Mouse (Mus musculus): Measurements from ENCODE around the gene Kank1. TPM values are rescaled to one million over a fixed set of nuclear protein-coding genes. Genes with fewer than 3 reads are reported as not detected.

Gene Kank1
- polyA plus RNA-seq, 1 experiment from 2014 or later: 23.1 TPM

GRCm38 (mm10) chr19:25385981-25386380, 149.2 kb downstream of the Kank1 start:
- no peaks in the 10 kb centered on the region for H3K27me3 ChIP-seq (ENCODE audit: low read depth, poor library complexity, severe bottlenecking)
- peaks cover 60% of the 10 kb centered on the region for H3K4me1 ChIP-seq
- H3K27ac ChIP-seq (replicated peaks): 0 out of 2 replicates have a peak overlapping the region, but pooled peaks have one; percentile 23
- 84% methylated on average over 8 of the region's 8 CpGs for WGBS
- H3K4me3 ChIP-seq: no peak overlapping the region
- no peaks in the 10 kb centered on the region for H3K9me3 ChIP-seq (replicated peaks)
- H3K36me3 ChIP-seq: peaks cover 12% of the 10 kb centered on the region
- DNase-seq (ENCODE audit: low spot score): no peak

DNA sequence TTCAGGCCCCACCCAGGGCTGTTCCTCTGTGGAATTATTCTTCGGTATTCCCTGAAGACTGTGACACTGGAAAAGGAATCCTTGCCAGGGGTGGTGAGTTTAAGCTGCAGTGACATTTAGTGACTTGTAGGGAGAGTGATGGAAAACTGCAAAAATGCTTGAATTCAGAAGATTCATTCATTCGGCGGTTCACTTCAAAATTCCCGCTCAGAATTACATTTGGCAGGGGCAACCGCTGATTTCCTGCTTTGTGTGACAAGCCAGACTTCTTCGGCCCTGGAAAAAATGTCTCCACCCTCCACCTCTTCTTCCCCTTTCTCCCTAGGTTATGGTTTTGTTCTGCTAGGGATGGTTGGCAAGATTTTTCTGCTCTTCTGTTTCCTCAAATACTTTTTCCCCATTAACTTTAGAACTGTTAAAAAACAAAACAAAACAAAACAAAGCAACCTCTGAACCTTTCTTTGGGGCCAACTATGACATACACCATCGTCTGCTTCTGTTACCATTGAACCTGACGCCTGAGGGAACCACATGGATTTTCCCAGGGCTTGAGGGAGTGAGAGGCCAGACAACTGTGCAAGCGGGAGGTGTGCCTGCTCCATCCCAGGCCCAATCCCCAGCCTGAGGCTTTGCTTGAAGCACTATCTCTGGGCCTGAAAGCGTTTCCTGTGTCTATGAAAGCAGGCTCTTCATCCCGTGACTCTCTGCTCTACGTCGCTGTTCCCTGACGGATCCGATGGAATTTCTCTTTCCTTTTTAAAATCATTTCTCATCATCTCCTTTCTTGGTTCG, 150.1 kb downstream of the Kank1 start:
- Histone ChIP-seq H3K27ac (replicated peaks) (no peak overlapping the region), H3K9me3 (replicated peaks) (no peaks in the 10 kb centered on the region), H3K4me1 (peaks cover 51% of the 10 kb centered on the region), H3K27me3 (ENCODE audit: low read depth, poor library complexity, severe bottlenecking) (no peaks in the 10 kb centered on the region), H3K36me3 (peaks cover 11% of the 10 kb centered on the region), H3K4me3 (no peak overlapping the region)
- 89% methylated on average over 16 of the region's 16 CpGs for WGBS
- DNase-seq (ENCODE audit: low spot score): no peak

DNA sequence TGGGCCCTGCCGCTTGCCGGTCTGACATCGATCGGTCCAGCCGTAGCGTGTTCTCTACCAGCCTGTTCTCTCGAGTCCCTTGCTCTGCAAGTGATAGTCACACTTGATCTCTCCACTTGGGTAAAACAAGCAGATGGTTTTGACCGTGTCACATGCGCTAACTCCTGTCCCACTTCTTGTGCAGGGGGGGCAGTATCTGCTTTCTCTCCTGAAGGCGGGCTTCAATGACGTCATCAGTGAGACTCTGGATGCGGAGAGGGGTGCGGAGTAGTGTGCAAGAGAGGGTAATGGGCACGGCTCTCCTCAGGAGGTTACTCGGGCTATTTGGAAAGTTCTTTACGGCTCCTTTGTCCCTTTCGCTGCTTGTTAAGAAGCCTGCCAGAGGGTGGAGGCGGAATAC, 151.1 kb downstream of the Kank1 start:
- H3K4me3 ChIP-seq: no peak overlapping the region
- DNase-seq (ENCODE audit: low spot score): no peak
- 0 out of 2 replicates have a peak overlapping the region, but pooled peaks have one; percentile 33 for H3K27ac ChIP-seq (replicated peaks)
- peaks cover 41% of the 10 kb centered on the region for H3K4me1 ChIP-seq
- no peaks in the 10 kb centered on the region for H3K27me3 ChIP-seq (ENCODE audit: low read depth, poor library complexity, severe bottlenecking)
- peaks cover 11% of the 10 kb centered on the region for H3K36me3 ChIP-seq
- H3K9me3 ChIP-seq (replicated peaks): no peaks in the 10 kb centered on the region
- 85% methylated on average over 18 of the region's 18 CpGs for WGBS

DNA sequence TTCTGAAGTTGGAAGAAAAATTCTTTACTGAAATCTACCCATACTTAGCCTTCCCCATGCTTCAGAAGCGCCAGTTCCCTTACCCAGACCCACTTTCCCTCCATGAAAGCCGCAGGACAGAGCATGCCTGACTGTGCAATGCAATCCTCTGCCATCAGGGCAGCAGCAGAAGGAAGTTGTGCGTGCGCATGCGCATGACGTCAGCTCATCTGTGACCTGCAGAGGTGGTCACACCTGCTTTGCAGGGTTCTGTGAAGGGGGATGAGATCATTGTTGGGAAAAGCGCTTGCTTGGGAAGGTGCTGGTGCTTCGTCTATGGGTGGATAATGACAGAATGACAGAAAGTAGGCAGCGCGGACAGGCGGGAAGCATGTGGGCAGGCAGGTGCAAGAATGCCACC, 155.4 kb downstream of the Kank1 start:
- H3K27me3 ChIP-seq (ENCODE audit: low read depth, poor library complexity, severe bottlenecking): no peaks in the 10 kb centered on the region; the same call in 1 of the 2 replicates
- H3K36me3 ChIP-seq: peaks cover 9% of the 10 kb centered on the region
- H3K4me1 ChIP-seq: peaks cover 33% of the 10 kb centered on the region
- no peaks in the 10 kb centered on the region for H3K9me3 ChIP-seq (replicated peaks)
- no peak for DNase-seq (ENCODE audit: low spot score)
- peak overlapping the region; percentile 9; the same call in 1 of the 2 replicates for H3K27ac ChIP-seq (replicated peaks)
- H3K4me3 ChIP-seq: no peak overlapping the region
- 85% methylated on average over 11 of the region's 11 CpGs for WGBS

- H3K9me3 ChIP-seq (replicated peaks): no peaks in the 10 kb centered on the region
- DNase-seq (ENCODE audit: low spot score): peak; percentile 36
- H3K4me3 ChIP-seq: peak overlapping the region; percentile 2; the same call in 1 of the 2 replicates
- H3K27ac ChIP-seq (replicated peaks): peak overlapping the region; percentile 70
- peaks cover 14% of the 10 kb centered on the region; the same call in 1 of the 2 replicates for H3K27me3 ChIP-seq (ENCODE audit: low read depth, poor library complexity, severe bottlenecking)
- H3K4me1 ChIP-seq: peaks cover 52% of the 10 kb centered on the region
- WGBS: 34% methylated on average over 10 of the region's 10 CpGs
- no peaks in the 10 kb centered on the region for H3K36me3 ChIP-seq
Measured at GRCm38 (mm10) chr19:25395035-25395434, 158.3 kb downstream of the Kank1 start.

DNA sequence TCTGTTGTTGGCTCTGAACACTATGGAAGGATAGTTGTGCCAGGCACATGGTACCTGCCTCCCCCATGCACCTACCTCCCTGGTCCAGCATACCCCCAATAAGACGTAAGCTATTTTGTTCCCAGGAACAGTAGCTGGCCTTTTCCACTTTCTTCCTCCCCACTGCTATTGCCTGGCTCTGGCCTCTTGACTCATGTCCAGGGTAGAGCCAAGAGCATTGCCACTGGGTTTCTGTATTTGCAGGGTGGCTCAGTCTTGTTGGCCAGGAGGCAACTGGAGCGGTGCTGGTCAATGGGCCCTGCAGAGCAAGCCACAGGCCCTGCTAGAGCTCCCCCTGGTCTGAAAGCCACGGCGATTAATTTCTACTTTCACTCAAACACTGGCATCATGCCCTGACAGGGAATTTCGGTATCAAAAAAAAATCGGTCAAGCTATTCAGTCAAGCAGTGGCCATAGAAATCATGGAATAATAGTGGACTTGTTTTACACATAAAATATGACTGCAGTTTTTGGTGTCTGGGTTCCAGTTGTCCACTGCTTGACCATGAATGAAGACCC, 160.0 kb downstream of the Kank1 start:
- Histone ChIP-seq H3K4me1 (peaks cover 70% of the 10 kb centered on the region), H3K27me3 (ENCODE audit: low read depth, poor library complexity, severe bottlenecking) (peaks cover 14% of the 10 kb centered on the region; the same call in 1 of the 2 replicates), H3K9me3 (replicated peaks) (no peaks in the 10 kb centered on the region), H3K27ac (replicated peaks) (0 out of 2 replicates have a peak overlapping the region, but pooled peaks have one; percentile 28), H3K4me3 (no peak overlapping the region), H3K36me3 (no peaks in the 10 kb centered on the region)
- WGBS: 96% methylated on average over 6 of the region's 6 CpGs
- no peak for DNase-seq (ENCODE audit: low spot score)

GRCm38 (mm10) chr19:25399511-25400211, 162.9 kb downstream of the Kank1 start:
- H3K4me3 ChIP-seq: peak overlapping the region; percentile 32; the same call in 1 of the 2 replicates

GRCm38 (mm10) chr19:25400212-25400913, 163.6 kb downstream of the Kank1 start:
- Histone ChIP-seq H3K27ac (replicated peaks) (peak overlapping the region; percentile 74), H3K4me1 (peaks cover 65% of the 10 kb centered on the region), H3K27me3 (ENCODE audit: low read depth, poor library complexity, severe bottlenecking) (peaks cover 36% of the 10 kb centered on the region; the same call in 1 of the 2 replicates), H3K9me3 (replicated peaks) (no peaks in the 10 kb centered on the region), H3K4me3 (peak overlapping the region; percentile 32), H3K36me3 (no peaks in the 10 kb centered on the region)
- DNase-seq (ENCODE audit: low spot score): peak; percentile 38
- 32% methylated on average over 13 of the region's 13 CpGs for WGBS

More at GRCm38 (mm10) chr19:25399511-25400211, 162.9 kb downstream of the Kank1 start:
- H3K27ac ChIP-seq (replicated peaks): peak overlapping the region; percentile 74
- WGBS: 34% methylated on average over 9 of the region's 9 CpGs
- DNase-seq (ENCODE audit: low spot score): no peak
- peaks cover 72% of the 10 kb centered on the region for H3K4me1 ChIP-seq
- peaks cover 32% of the 10 kb centered on the region; the same call in 1 of the 2 replicates for H3K27me3 ChIP-seq (ENCODE audit: low read depth, poor library complexity, severe bottlenecking)
- H3K36me3 ChIP-seq: no peaks in the 10 kb centered on the region
- no peaks in the 10 kb centered on the region for H3K9me3 ChIP-seq (replicated peaks)

- Histone ChIP-seq H3K9me3 (replicated peaks) (no peaks in the 10 kb centered on the region), H3K36me3 (no peaks in the 10 kb centered on the region), H3K27me3 (ENCODE audit: low read depth, poor library complexity, severe bottlenecking) (peaks cover 43% of the 10 kb centered on the region; the same call in 1 of the 2 replicates), H3K4me3 (no peak overlapping the region), H3K27ac (replicated peaks) (peak overlapping the region; percentile 74; the same call in 1 of the 2 replicates), H3K4me1 (peaks cover 69% of the 10 kb centered on the region)
- 73% methylated on average over 8 of the region's 8 CpGs for WGBS
- DNase-seq (ENCODE audit: low spot score): no peak
Measured at GRCm38 (mm10) chr19:25401521-25401920, 164.7 kb downstream of the Kank1 start.

- 90% methylated on average over 4 of the region's 4 CpGs for WGBS
- Histone ChIP-seq H3K36me3 (peaks cover 5% of the 10 kb centered on the region), H3K4me3 (no peak overlapping the region), H3K9me3 (replicated peaks) (no peaks in the 10 kb centered on the region), H3K4me1 (peaks cover 66% of the 10 kb centered on the region), H3K27ac (replicated peaks) (no peak overlapping the region), H3K27me3 (ENCODE audit: low read depth, poor library complexity, severe bottlenecking) (peaks cover 37% of the 10 kb centered on the region; the same call in 1 of the 2 replicates)
- no peak for DNase-seq (ENCODE audit: low spot score)
Measured at GRCm38 (mm10) chr19:25404163-25404562, 167.4 kb downstream of the Kank1 start.

DNA sequence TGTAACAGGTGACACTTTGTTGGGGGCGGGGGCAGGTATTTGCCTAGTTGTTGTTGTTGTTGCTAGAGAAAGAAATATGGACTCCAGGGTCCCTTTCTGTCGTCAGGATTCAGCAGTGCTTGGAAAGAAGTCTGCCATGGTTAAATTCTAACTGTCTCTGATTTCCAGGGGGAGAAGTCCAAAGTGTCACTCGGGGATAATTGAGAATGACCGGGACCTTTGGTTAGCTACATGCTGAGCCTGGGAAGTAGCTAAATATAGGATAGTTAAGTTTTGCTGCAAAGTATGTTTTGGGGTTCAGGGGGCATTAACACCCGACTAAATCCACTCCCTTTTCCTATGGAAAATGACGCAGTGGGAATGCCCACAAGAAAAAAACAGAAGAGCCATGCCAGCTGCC, 169.2 kb downstream of the Kank1 start:
- H3K36me3 ChIP-seq: peaks cover 24% of the 10 kb centered on the region
- 0 out of 2 replicates have a peak overlapping the region, but pooled peaks have one; percentile 81 for H3K27ac ChIP-seq (replicated peaks)
- 35% methylated on average over 6 of the region's 6 CpGs for WGBS
- DNase-seq (ENCODE audit: low spot score): no peak
- peaks cover 35% of the 10 kb centered on the region; the same call in 1 of the 2 replicates for H3K27me3 ChIP-seq (ENCODE audit: low read depth, poor library complexity, severe bottlenecking)
- H3K4me3 ChIP-seq: peak overlapping the region; percentile 58
- H3K9me3 ChIP-seq (replicated peaks): no peaks in the 10 kb centered on the region
- peaks cover 48% of the 10 kb centered on the region for H3K4me1 ChIP-seq

Measured in midbrain, embryonic 10.5 days (tissue).